Mouse (Mus musculus) heart, embryonic 15.5 days (tissue): ENCODE measurements around the gene Fbxo48. TPM values are rescaled to one million over a fixed set of nuclear protein-coding genes. Genes with fewer than 3 reads are reported as not detected.

Experiments used
- ATAC-seq: fragments of 200-750 bp; cut with Nextera tagmentation; replicated peaks from 2 replicates; pipeline ENCODE4 v1.8.0; 2017; ENCODE audit warnings: low read depth, moderate TSS enrichment; ENCODE audit not compliant: insufficient number of reproducible peaks, insufficient read depth, low FRiP score
- H3K27ac ChIP-seq: fragments of 300-500 bp; sonication (generic); 2 replicates; pipeline ENCODE4 v1.5.1; 2015; ENCODE audit warnings: mild to moderate bottlenecking, inconsistent platforms
- H3K27me3 ChIP-seq: fragments of 300-500 bp; sonication (generic); 2 replicates; pipeline ENCODE4 v1.6.1; 2015; ENCODE audit warnings: inconsistent platforms
- H3K36me3 ChIP-seq: fragments of 300-500 bp; sonication (generic); 2 replicates; pipeline ENCODE4 v1.6.1; 2015; ENCODE audit warnings: mild to moderate bottlenecking, inconsistent platforms
- H3K4me1 ChIP-seq: fragments of 300-500 bp; sonication (generic); replicated peaks from 2 replicates; pipeline ENCODE4 v1.6.1; 2015; ENCODE audit warnings: inconsistent platforms
- H3K4me2 ChIP-seq: fragments of 300-500 bp; sonication (generic); 2 replicates; pipeline ENCODE4 v1.6.1; 2015; ENCODE audit warnings: inconsistent platforms, mild to moderate bottlenecking, moderate library complexity
- H3K4me3 ChIP-seq: fragments of 300-500 bp; sonication (generic); 2 replicates; pipeline ENCODE4 v1.5.1; 2015; ENCODE audit warnings: mild to moderate bottlenecking, inconsistent platforms
- H3K9ac ChIP-seq: fragments of 300-500 bp; sonication (generic); 2 replicates; pipeline ENCODE4 v1.6.1; 2015; ENCODE audit warnings: mild to moderate bottlenecking, inconsistent platforms
- H3K9me3 ChIP-seq: fragments of 300-500 bp; sonication (generic); replicated peaks from 2 replicates; pipeline ENCODE4 v1.6.1; 2016; ENCODE audit warnings: inconsistent platforms
- WGBS: fragments of 180-500 bp; shearing (Covaris S2); methylation state at CpG from one replicate; pipeline ENCODE4 v1.1.7; 2015; ENCODE audit warnings: mixed read lengths; 5-methylcytosine and 5-hydroxymethylcytosine counted together
- polyA plus RNA-seq: library from polyadenylated mRNA; unstranded; fragments of >200 nt; fragmentation: Nextera tagmentation; extraction: Ambion mirVana; gene quantifications from 2 replicates; pipeline ENCODE4 v1.2.1, GENCODE M21; 2015

Fbxo48 gene
- polyA plus RNA-seq, 1 experiment from 2014 or later: 0.77 TPM

DNA sequence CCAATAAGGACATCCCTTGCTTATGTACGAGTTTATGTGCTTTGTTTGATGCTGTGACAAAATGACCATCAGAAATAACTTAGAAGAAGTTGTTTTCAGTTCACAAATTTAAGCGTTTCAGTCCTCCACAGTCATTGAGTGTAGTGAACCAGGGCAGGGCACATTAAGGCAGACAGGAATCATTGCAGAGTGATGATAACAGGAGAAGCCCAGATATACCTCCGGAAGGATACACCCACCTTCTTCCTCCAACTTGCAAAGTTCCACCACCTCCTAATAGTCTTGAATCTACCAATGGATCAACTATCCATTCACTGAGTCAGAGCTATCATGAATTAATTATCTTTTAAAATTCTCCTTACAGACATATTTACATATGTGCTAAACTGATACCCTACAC, 20.9 kb downstream of the Fbxo48 start:
- Histone ChIP-seq H3K4me3 (no peak overlapping the region), H3K9ac (no peak overlapping the region), H3K4me2 (no peak overlapping the region), H3K27ac (no peak overlapping the region), H3K36me3 (no peaks in the 10 kb centered on the region), H3K4me1 (peaks cover 2% of the 10 kb centered on the region; the same call in 1 of the 2 replicates), H3K9me3 (no peaks in the 10 kb centered on the region), H3K27me3 (no peaks in the 10 kb centered on the region)
- WGBS: 75% methylated on average over 3 of the region's 3 CpGs
- no peak for ATAC-seq

- Histone ChIP-seq H3K27me3 (no peaks in the 10 kb centered on the region), H3K4me3 (no peak overlapping the region), H3K4me1 (peaks cover 6% of the 10 kb centered on the region; the same call in 1 of the 2 replicates), H3K4me2 (no peak overlapping the region), H3K9ac (no peak overlapping the region), H3K9me3 (no peaks in the 10 kb centered on the region), H3K36me3 (no peaks in the 10 kb centered on the region), H3K27ac (no peak overlapping the region)
- 83% methylated on average over 1 of the region's 1 CpGs for WGBS
- ATAC-seq: no peak
Observed at GRCm38 (mm10) chr11:16973086-16973485, 21.9 kb downstream of the Fbxo48 start.

DNA sequence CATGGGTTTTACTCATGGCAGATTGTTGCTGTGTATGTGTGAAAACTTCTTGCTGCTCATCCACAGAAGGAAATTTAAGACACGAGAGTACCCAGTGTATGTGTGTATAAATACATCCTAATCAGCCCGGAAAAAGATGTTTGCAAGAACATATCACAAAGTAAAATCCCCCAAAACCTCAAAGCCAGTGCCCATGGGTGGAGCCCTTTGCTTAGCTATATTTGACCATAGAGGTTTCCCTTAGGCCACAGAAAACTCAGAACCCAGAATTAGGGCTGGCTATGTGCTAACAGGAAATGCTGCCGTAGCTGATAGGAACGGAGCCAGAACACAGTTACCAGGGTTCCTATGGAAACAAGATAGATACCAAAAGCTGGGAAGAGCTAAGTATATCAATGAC, 25.8 kb downstream of the Fbxo48 start:
- peaks cover 6% of the 10 kb centered on the region; the same call in 1 of the 2 replicates for H3K4me1 ChIP-seq
- no peaks in the 10 kb centered on the region for H3K9me3 ChIP-seq
- H3K36me3 ChIP-seq: no peaks in the 10 kb centered on the region
- H3K4me2 ChIP-seq: no peak overlapping the region
- no peak overlapping the region for H3K27ac ChIP-seq
- H3K27me3 ChIP-seq: no peaks in the 10 kb centered on the region
- 35% methylated on average over 4 of the region's 4 CpGs for WGBS
- no peak overlapping the region for H3K4me3 ChIP-seq
- H3K9ac ChIP-seq: no peak overlapping the region
- no peak for ATAC-seq

GRCm38 (mm10) chr11:16977611-16978010, 26.4 kb downstream of the Fbxo48 start:
- Histone ChIP-seq H3K4me3 (no peak overlapping the region), H3K27ac (peak overlapping the region; percentile 12; the same call in 1 of the 2 replicates), H3K27me3 (no peaks in the 10 kb centered on the region), H3K9me3 (no peaks in the 10 kb centered on the region), H3K9ac (no peak overlapping the region), H3K4me2 (no peak overlapping the region), H3K4me1 (peaks cover 6% of the 10 kb centered on the region; the same call in 1 of the 2 replicates), H3K36me3 (no peaks in the 10 kb centered on the region)
- 54% methylated on average over 2 of the region's 2 CpGs for WGBS
- ATAC-seq: peak; percentile 27; the same call in 1 of the 2 replicates

- H3K4me1 ChIP-seq: peaks cover 6% of the 10 kb centered on the region; the same call in 1 of the 2 replicates
- H3K27ac ChIP-seq: no peak overlapping the region
- H3K27me3 ChIP-seq: no peaks in the 10 kb centered on the region
- no peak overlapping the region for H3K4me2 ChIP-seq
- H3K36me3 ChIP-seq: no peaks in the 10 kb centered on the region
- no peak overlapping the region for H3K4me3 ChIP-seq
- no peak overlapping the region for H3K9ac ChIP-seq
- no peaks in the 10 kb centered on the region for H3K9me3 ChIP-seq
- 78% methylated on average over 5 of the region's 5 CpGs for WGBS
- no peak for ATAC-seq
Observed at GRCm38 (mm10) chr11:16978161-16978707, 27.1 kb downstream of the Fbxo48 start.

DNA sequence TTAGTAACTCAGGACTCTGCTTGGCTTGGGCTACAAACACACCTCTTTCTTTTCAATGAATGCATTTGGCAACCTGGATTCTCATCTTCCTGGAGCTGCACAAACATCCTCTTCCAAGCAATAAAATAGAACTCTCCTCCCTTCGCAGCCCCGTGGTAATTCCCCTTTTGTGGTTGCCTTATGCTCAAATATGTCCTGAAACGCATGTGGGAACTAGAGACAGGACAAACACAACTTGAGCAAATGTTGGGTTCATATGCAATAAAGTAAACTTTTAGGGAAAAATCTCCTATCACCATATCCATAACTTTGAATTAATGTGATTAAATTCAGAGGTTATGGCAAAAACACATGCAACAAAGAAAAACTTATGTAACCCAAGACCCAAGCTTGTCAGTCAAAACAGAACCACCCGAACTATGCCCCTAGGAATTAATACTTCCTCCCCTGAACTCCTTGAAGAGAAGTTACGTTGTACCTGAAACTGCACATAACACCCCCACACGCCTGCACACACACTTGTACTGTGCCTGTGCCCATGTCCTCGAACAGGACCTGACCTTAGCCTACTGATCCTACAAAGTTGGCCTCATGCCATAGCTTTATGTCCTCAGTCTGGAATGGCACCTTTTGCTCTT, 35.5 kb downstream of the Fbxo48 start:
- Histone ChIP-seq H3K4me3 (no peak overlapping the region), H3K4me2 (no peak overlapping the region), H3K9me3 (no peaks in the 10 kb centered on the region), H3K27me3 (no peaks in the 10 kb centered on the region), H3K9ac (no peak overlapping the region), H3K27ac (no peak overlapping the region), H3K36me3 (no peaks in the 10 kb centered on the region), H3K4me1 (no peaks in the 10 kb centered on the region)
- ATAC-seq: no peak
- 68% methylated on average over 7 of the region's 7 CpGs for WGBS

DNA sequence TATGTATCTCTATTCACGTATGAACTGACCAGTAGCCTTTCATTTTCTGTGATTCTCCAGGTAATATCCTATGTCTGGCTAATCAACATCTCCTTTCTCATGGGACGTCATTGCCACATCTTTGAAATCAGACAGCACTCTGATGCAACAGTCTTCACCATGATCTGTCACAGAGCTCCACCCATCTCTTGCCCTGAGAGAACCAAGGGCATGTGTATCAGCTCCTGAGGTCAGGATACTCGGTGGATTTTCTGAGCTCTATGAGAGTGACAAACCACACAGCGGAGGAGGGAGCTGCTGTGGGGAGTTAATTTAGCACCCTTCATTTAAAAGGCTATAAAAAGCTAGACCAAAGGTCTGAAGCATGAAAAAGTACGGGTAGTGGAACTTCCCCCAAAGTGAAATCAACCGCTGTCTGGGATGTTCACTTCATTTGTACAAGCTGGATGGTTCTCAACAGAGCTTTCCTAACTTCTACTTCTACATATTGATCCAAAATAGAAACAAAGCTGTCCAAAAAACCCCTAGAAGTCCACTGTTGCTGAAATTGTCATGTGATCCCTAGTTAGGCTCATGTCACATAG, 36.7 kb downstream of the Fbxo48 start:
- no peak overlapping the region for H3K9ac ChIP-seq
- H3K4me3 ChIP-seq: no peak overlapping the region
- no peaks in the 10 kb centered on the region for H3K27me3 ChIP-seq
- no peak overlapping the region for H3K4me2 ChIP-seq
- H3K9me3 ChIP-seq: no peaks in the 10 kb centered on the region
- H3K27ac ChIP-seq: no peak overlapping the region
- no peaks in the 10 kb centered on the region for H3K36me3 ChIP-seq
- no peak for ATAC-seq
- WGBS: 66% methylated on average over 6 of the region's 6 CpGs
- H3K4me1 ChIP-seq: no peaks in the 10 kb centered on the region

GRCm38 (mm10) chr11:16989885-16990284, 38.7 kb downstream of the Fbxo48 start:
- WGBS: 85% methylated on average over 5 of the region's 5 CpGs
- Histone ChIP-seq H3K4me1 (no peaks in the 10 kb centered on the region), H3K9ac (no peak overlapping the region), H3K27ac (no peak overlapping the region), H3K9me3 (no peaks in the 10 kb centered on the region), H3K4me3 (no peak overlapping the region), H3K36me3 (no peaks in the 10 kb centered on the region), H3K4me2 (no peak overlapping the region), H3K27me3 (no peaks in the 10 kb centered on the region)
- ATAC-seq: no peak

DNA sequence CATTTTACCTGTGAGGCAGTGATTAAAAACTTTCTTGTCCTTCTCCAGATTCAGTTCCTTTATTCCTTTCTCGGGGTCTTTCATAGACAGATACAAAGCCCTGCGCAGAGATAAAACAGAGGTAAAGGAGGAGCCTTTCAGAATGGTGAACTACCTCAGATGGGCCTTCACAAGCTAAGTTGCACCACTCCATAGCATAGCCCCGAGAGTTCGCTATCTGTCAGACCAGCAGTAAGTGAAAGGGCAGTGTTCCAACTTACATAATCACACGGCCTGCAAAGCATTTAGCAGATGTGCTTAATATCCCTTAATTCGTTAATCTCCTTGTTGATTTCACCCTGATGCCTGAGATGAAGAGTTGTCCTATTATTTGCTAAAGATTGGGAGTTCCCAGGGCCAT, 41.7 kb downstream of the Fbxo48 start:
- Histone ChIP-seq H3K9ac (no peak overlapping the region), H3K27ac (no peak overlapping the region), H3K9me3 (no peaks in the 10 kb centered on the region), H3K4me1 (no peaks in the 10 kb centered on the region), H3K36me3 (no peaks in the 10 kb centered on the region), H3K27me3 (no peaks in the 10 kb centered on the region), H3K4me2 (no peak overlapping the region), H3K4me3 (no peak overlapping the region)
- ATAC-seq: no peak
- 69% methylated on average over 6 of the region's 6 CpGs for WGBS

GRCm38 (mm10) chr11:16996818-16997217, 45.6 kb downstream of the Fbxo48 start:
- H3K9ac ChIP-seq: no peak overlapping the region
- H3K4me1 ChIP-seq: no peaks in the 10 kb centered on the region
- H3K36me3 ChIP-seq: no peaks in the 10 kb centered on the region
- no peak overlapping the region for H3K4me2 ChIP-seq
- ATAC-seq: no peak
- H3K27me3 ChIP-seq: no peaks in the 10 kb centered on the region
- no peaks in the 10 kb centered on the region for H3K9me3 ChIP-seq
- H3K4me3 ChIP-seq: no peak overlapping the region
- H3K27ac ChIP-seq: no peak overlapping the region

GRCm38 (mm10) chr11:16997465-16997864, 46.3 kb downstream of the Fbxo48 start:
- no peak for ATAC-seq
- Histone ChIP-seq H3K27ac (no peak overlapping the region), H3K4me1 (no peaks in the 10 kb centered on the region), H3K9me3 (no peaks in the 10 kb centered on the region), H3K4me3 (no peak overlapping the region), H3K36me3 (no peaks in the 10 kb centered on the region), H3K9ac (no peak overlapping the region), H3K4me2 (no peak overlapping the region), H3K27me3 (no peaks in the 10 kb centered on the region)

- Histone ChIP-seq H3K27ac (no peak overlapping the region), H3K4me1 (no peaks in the 10 kb centered on the region), H3K4me2 (no peak overlapping the region), H3K9me3 (no peaks in the 10 kb centered on the region), H3K36me3 (no peaks in the 10 kb centered on the region), H3K4me3 (no peak overlapping the region), H3K27me3 (no peaks in the 10 kb centered on the region), H3K9ac (no peak overlapping the region)
- ATAC-seq: no peak
- WGBS: 93% methylated on average over 4 of the region's 4 CpGs
Observed at GRCm38 (mm10) chr11:16999387-16999786, 48.2 kb downstream of the Fbxo48 start.
